Mouse (Mus musculus): ENCODE measurements around the gene Anxa9. TPM values are rescaled to one million over a fixed set of nuclear protein-coding genes. Genes with fewer than 3 reads are reported as not detected.

Gene Anxa9
- total RNA-seq, 2 experiments from 2014 or later, result 5.4 to 15.5 TPM

DNA sequence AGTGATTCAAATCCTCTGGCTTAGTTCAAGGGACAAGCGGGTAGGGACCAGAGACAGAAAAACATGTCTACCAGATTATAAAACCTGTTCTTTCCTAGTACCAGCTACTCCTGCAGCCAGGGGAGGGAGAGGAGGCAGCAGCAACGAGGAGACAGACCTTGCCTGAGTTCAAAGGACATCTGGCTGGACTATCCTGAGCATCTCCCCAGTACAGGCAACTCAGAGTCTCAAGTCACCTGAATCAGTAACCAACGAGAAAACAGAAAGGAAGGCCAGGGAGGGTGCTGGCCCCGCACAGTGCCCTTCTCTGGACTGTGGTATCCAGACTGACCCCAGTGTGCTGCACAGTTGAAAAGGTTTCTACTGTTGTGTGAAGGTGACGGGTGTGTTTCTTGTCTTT lies 50.0 kb downstream of the Anxa9 start:
- ATAC-seq (replicated peaks; ENCODE audit: poor library complexity, severe bottlenecking), result no peak

DNA sequence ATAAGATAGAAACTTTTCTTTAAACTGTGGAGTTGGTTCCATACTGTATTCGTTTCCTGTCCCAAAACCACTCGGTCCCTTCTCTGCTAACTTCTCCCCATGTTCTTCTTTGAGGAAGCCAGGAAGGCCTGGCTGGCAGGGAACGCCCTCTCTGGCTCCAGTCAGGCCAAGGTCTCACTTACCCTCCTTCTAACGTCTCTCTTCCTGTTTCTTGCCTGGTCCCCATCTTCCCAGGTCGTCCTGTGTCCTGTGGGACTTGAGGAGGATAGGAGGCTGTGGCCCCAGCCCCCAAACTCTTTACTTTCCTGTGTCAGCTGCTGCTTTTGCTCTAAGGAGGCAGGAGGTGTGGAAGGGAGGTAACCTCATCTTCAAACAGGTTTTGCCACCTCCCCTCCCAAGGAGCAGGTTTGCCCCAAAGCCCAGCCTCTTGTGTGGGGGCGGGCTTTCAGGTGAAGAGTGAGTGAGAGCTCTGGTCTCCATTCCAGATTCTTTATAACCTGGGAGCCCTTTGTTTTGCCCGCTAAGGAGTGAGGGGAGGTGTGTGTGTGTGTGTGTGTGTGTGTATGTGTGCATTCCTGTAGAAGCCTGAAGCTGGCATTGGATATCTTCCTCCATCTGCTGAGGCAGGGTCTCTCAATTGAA lies 56.1 kb downstream of the Anxa9 start, which contains the start of gene Bnipl:
Gene Bnipl, minus strand, starts transcription at position 411 of the 642 bp plus-strand sequence.
- ATAC-seq (replicated peaks; ENCODE audit: poor library complexity, severe bottlenecking), result 0 out of 2 replicates have a peak, but pooled peaks have one; percentile 7

DNA sequence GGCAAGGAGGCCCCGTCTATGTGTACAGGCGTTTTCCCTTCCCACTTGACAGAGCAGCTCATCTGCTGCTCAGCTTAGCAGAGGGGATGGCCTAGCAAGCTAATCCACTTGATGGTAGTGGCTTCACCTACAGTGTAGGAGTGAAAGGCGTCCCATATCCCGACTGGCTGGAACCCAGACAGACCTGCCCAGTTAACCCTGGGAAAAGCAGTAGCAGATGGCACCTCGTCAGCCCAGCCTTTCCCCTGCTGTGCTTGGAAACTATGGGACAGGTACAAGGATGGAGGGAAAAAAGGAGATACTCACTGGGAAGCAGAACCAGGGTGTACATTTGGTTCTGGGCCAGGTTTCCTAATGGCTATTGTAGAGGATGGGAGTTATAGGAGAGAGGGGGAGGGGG lies 56.6 kb downstream of the Anxa9 start:
- ATAC-seq (replicated peaks; ENCODE audit: poor library complexity, severe bottlenecking), result no peak

DNA sequence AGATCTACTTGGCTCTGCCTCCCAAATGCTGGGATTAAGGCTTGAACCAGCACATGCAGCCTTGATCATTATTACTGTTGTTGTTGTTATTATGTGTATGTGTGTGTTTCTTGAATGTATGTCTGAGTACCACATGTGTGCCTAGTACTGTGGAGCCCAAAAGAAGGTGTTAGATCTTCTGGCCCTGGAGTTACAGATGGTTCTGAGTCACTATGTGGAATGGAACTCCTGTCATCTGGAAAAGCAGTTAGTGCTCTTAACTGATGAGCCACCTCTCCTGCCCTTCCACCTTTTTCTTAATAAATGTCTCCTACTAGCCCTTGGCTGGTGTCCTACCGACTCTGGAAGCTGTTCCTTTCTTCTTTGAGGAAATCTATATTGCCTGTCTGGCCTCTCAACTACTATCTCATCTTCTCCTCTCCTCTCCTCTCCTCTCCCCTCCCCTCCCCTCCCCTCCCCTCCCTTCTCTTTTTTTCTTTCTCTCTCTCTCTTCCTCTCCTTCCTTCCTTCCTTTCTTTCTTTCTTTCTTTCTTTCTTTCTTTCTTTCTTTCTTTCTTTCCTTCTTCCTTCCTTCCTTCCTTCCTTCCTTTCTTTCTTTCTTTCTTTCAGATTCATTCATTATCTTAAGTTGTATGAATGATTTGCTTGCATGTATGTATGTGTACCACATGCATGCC lies 59.2 kb downstream of the Anxa9 start:
- ATAC-seq (replicated peaks; ENCODE audit: poor library complexity, severe bottlenecking), result no peak

DNA sequence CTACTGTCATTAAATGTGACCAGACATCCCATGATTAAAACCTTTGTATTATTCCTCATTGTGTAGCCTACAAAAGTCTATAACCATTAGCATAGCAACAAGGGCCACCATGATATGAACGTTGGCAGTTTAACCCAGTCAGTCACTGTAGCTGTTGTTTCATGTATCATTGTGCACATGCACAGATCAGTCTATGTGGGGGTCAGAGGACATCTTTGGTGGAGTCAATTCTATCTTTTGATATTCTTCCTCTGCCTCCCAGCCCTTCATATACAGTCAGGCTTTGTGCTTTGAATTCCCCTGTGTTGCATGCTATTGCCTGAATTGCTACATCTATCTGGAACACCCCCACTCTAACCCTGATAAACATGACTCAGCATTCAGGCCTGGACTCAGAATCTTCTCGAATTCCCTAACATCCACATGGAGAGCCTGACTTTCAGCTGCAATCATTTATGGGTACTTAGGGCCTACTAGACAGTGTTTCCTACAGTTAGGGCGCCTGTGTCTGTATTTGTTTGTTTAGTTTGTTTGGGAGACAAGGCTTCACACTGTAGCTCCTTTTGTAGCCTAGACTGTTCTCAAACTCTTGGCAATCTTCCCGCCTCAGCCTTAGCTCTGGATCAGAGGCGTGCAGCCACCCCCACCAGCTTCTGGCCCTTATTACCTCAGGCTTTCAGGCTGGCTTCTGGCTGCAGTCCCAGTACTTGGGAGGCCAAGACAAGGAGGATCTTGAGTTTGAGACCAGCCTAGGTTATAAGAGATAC lies 60.3 kb downstream of the Anxa9 start:
- no peak for ATAC-seq (replicated peaks; ENCODE audit: poor library complexity, severe bottlenecking)

Other genes starting within 250 kb of the Anxa9 start
- 22.8 and 23.8 TPM in 2 replicates for gene Pip5k1a, start 200.2 kb downstream of the Anxa9 start, total RNA-seq (2014; fragmentation: Nextera tagmentation)
- 14.4 and 16.0 TPM in 2 replicates for gene Pip5k1a, start 200.2 kb downstream of the Anxa9 start, total RNA-seq (2017)
- 54.8 and 58.1 TPM in 2 replicates for gene Vps72, start 196.2 kb downstream of the Anxa9 start, total RNA-seq (2014; fragmentation: Nextera tagmentation)
- 50.0 and 62.4 TPM in 2 replicates for gene Vps72, start 196.2 kb downstream of the Anxa9 start, total RNA-seq (2017)
- gene Tmod4, start 182.7 kb downstream of the Anxa9 start, total RNA-seq (2014; fragmentation: Nextera tagmentation), result 9.4 and 13.9 TPM in 2 replicates
- gene Tmod4, start 182.7 kb downstream of the Anxa9 start, total RNA-seq (2017), result not detected in 2 replicates
- 41.2 and 82.8 TPM in 2 replicates for gene Scnm1, start 173.2 kb downstream of the Anxa9 start, total RNA-seq (2014; fragmentation: Nextera tagmentation)
- 53.1 and 64.1 TPM in 2 replicates for gene Scnm1, start 173.2 kb downstream of the Anxa9 start, total RNA-seq (2017)
- gene Lysmd1, start 173.1 kb downstream of the Anxa9 start, total RNA-seq (2014; fragmentation: Nextera tagmentation), result 3.1 and 4.3 TPM in 2 replicates
- 2.7 and 4.4 TPM in 2 replicates for gene Lysmd1, start 173.1 kb downstream of the Anxa9 start, total RNA-seq (2017)
- 30.5 and 40.2 TPM in 2 replicates for gene Tnfaip8l2, start 164.8 kb downstream of the Anxa9 start, total RNA-seq (2014; fragmentation: Nextera tagmentation)
- 21.0 and 24.3 TPM in 2 replicates for gene Tnfaip8l2, start 164.8 kb downstream of the Anxa9 start, total RNA-seq (2017)
- gene Sema6c, start 146.7 kb downstream of the Anxa9 start, total RNA-seq (2014; fragmentation: Nextera tagmentation), result not detected in 2 replicates
- not detected in 2 replicates for gene Sema6c, start 146.7 kb downstream of the Anxa9 start, total RNA-seq (2017)
- 36.0 and 54.3 TPM in 2 replicates for gene Gabpb2, start 89.3 kb downstream of the Anxa9 start, total RNA-seq (2014; fragmentation: Nextera tagmentation)
- gene Gabpb2, start 89.3 kb downstream of the Anxa9 start, total RNA-seq (2017), result 39.8 and 43.6 TPM in 2 replicates
- gene Cdc42se1, start 78.4 kb downstream of the Anxa9 start, total RNA-seq (2014; fragmentation: Nextera tagmentation), result 93.6 and 99.1 TPM in 2 replicates
- 43.0 and 61.6 TPM in 2 replicates for gene Cdc42se1, start 78.4 kb downstream of the Anxa9 start, total RNA-seq (2017)
- gene Mllt11, start 75.0 kb downstream of the Anxa9 start, total RNA-seq (2014; fragmentation: Nextera tagmentation), result 3.2 and 6.9 TPM in 2 replicates
- gene Mllt11, start 75.0 kb downstream of the Anxa9 start, total RNA-seq (2017), result 1.7 and 1.9 TPM in 2 replicates
- gene Gm128, start 65.6 kb downstream of the Anxa9 start, total RNA-seq (2014; fragmentation: Nextera tagmentation), result 1.0 TPM in 1 of 2 replicates, not detected in the other
- gene Gm128, start 65.6 kb downstream of the Anxa9 start, total RNA-seq (2017), result 0.22 and 1.8 TPM in 2 replicates
- 0.88 TPM in 1 of 2 replicates, not detected in the other for gene Bnipl, start 56.0 kb downstream of the Anxa9 start, total RNA-seq (2014; fragmentation: Nextera tagmentation)
- not detected in 2 replicates for gene Bnipl, start 56.0 kb downstream of the Anxa9 start, total RNA-seq (2017)
- 26.9 and 56.5 TPM in 2 replicates for gene Mindy1, start 25.8 kb downstream of the Anxa9 start, total RNA-seq (2014; fragmentation: Nextera tagmentation)
- 22.8 and 30.0 TPM in 2 replicates for gene Mindy1, start 25.8 kb downstream of the Anxa9 start, total RNA-seq (2017)
- 17.8 and 25.4 TPM in 2 replicates for gene Prune1, start 25.1 kb downstream of the Anxa9 start, total RNA-seq (2014; fragmentation: Nextera tagmentation)
- gene Prune1, start 25.1 kb downstream of the Anxa9 start, total RNA-seq (2017), result 9.3 and 11.3 TPM in 2 replicates
- gene Cers2, start 7.6 kb upstream of the Anxa9 start, total RNA-seq (2014; fragmentation: Nextera tagmentation), result 193 and 213 TPM in 2 replicates
- 87.8 and 88.6 TPM in 2 replicates for gene Cers2, start 7.6 kb upstream of the Anxa9 start, total RNA-seq (2017)
- gene Setdb1, start 50.0 kb upstream of the Anxa9 start, total RNA-seq (2014; fragmentation: Nextera tagmentation), result 40.6 and 43.4 TPM in 2 replicates
- 28.9 and 32.8 TPM in 2 replicates for gene Setdb1, start 50.0 kb upstream of the Anxa9 start, total RNA-seq (2017)
- not detected in 2 replicates for gene 4930558C23Rik, start 95.7 kb upstream of the Anxa9 start, total RNA-seq (2014; fragmentation: Nextera tagmentation)
- gene 4930558C23Rik, start 95.7 kb upstream of the Anxa9 start, total RNA-seq (2017), result not detected in 2 replicates
- gene Arnt, start 127.2 kb upstream of the Anxa9 start, total RNA-seq (2014; fragmentation: Nextera tagmentation), result 31.4 and 34.3 TPM in 2 replicates
- gene Arnt, start 127.2 kb upstream of the Anxa9 start, total RNA-seq (2017), result 14.7 and 17.1 TPM in 2 replicates
- not detected in 2 replicates for gene Ctsk, start 192.1 kb upstream of the Anxa9 start, total RNA-seq (2014; fragmentation: Nextera tagmentation)
- not detected in 2 replicates for gene Ctsk, start 192.1 kb upstream of the Anxa9 start, total RNA-seq (2017)
- 26.1 and 42.2 TPM in 2 replicates for gene Ctss, start 219.6 kb upstream of the Anxa9 start, total RNA-seq (2014; fragmentation: Nextera tagmentation)
- 74.5 and 94.5 TPM in 2 replicates for gene Ctss, start 219.6 kb upstream of the Anxa9 start, total RNA-seq (2017)

Measured in granulocyte monocyte progenitor cell, adult 5-6 weeks (primary cell).